Mouse (Mus musculus): ENCODE data around the gene Btn2a2.

GRCm38 (mm10) chr13:23532262-23533075, 43.8 kb upstream of the Btn2a2 start:
- TF ChIP-seq CTCF (IDR thresholded peaks at IDR 0.05; ENCODE audit: low read depth) (no peak), EP300 (IDR thresholded peaks at IDR 0.05; ENCODE audit: low read depth) (no peak)

Measured in liver, postnatal 0 days (tissue).